11 mouse cellular contexts compared by ENCODE assay signal in the genomic region with DNA sequence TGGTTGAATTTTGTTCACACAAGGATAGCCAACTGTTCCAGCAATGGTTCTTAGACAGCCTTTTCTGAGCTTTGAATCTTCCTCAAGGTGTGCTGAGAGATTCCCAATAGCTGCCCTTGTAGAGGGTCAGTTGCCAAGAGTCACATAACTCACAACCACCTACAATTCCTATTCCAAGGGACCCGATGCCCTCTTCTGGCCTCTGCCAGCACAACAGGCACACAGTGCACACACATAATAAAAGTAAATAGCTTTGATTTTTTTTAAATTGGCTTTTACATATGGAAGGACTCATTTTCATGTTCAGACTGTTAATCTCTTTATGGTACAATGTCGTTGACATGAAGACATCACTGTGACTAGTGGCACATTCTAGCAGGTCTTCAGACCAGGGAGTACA.
DNase-seq lines count a peak whose midpoint lies in the region; ATAC-seq and TF ChIP-seq lines count a peak whose summit lies in the region.
"Had no signal": no experiment of that assay in that cellular context is flagged by ENCODE, and none has a peak within 500 bp of the region (broad histone marks: within the 10 kb centered on the region; RNA-seq: fewer than 3 reads in every experiment).

No protein-coding gene starts in this region.

- peak; percentile 56 for TF ChIP-seq CTCF in heart, adult 2 months (IDR thresholded peaks at IDR 0.05)
- TF ChIP-seq CTCF in liver, embryonic 14.5 days (IDR thresholded peaks at IDR 0.05; ENCODE audit: low read depth): peak; percentile 43
- peak in 2 of 3 experiments; percentile 34 to 40; a peak in 3 of 6 replicates for TF ChIP-seq CTCF in MEL (IDR thresholded peaks at IDR 0.05 in 2 of 3, conservative IDR thresholded peaks at IDR 0.05 in 1 of 3; ENCODE audit: control insufficient read depth in 1 of 3, insufficient read depth in 1 of 3, low read depth in 2 of 3, low read length in 3 of 3, poor library complexity in 1 of 3, severe bottlenecking in 1 of 3)

- no peak overlapping the region for H3K9ac ChIP-seq in heart, adult 2 months (ENCODE audit: low read depth, low read length)
- H3K9ac ChIP-seq in liver, embryonic 14.5 days (replicated peaks): no peak overlapping the region
- no peak overlapping the region for H3K9ac ChIP-seq in liver, embryonic 11.5 days (ENCODE audit: low read depth, low read length)
- H3K9ac ChIP-seq in MEL (ENCODE audit: control insufficient read depth, low read depth, low read length, poor library complexity, severe bottlenecking): no peak overlapping the region

- ATAC-seq in liver, embryonic 14.5 days (ENCODE audit: insufficient read depth): no peak
- no peak for ATAC-seq in liver, embryonic 11.5 days (replicated peaks; ENCODE audit: low FRiP score)

- H3K4me1 ChIP-seq in heart, adult 2 months (ENCODE audit: control insufficient read depth, insufficient read depth, low read length): no peaks in the 10 kb centered on the region
- no peaks in the 10 kb centered on the region for H3K4me1 ChIP-seq in liver, embryonic 14.5 days (replicated peaks; ENCODE audit: control insufficient read depth in 2 of 2, insufficient read depth in 2 of 2, low read length in 1 of 2)
- no peaks in the 10 kb centered on the region for H3K4me1 ChIP-seq in liver, embryonic 11.5 days (replicated peaks; ENCODE audit: control insufficient read depth, insufficient read depth, low read length)
- no peaks in the 10 kb centered on the region for H3K4me1 ChIP-seq in MEL (ENCODE audit: control insufficient read depth in 1 of 2, insufficient read depth in 2 of 2, low read length in 2 of 2)

- TF ChIP-seq EP300 in heart, adult 2 months (IDR thresholded peaks at IDR 0.05; ENCODE audit: insufficient read depth, low read depth, low read length): no peak
- no peak for TF ChIP-seq EP300 in liver, embryonic 14.5 days (IDR thresholded peaks at IDR 0.05; ENCODE audit: low read depth)
- TF ChIP-seq EP300 in MEL (IDR thresholded peaks at IDR 0.05; ENCODE audit: low read depth in 1 of 2, low read length in 2 of 2): no peak

- no peaks in the 10 kb centered on the region for H3K9me3 ChIP-seq in liver, embryonic 14.5 days (ENCODE audit: control insufficient read depth, low read length)
- 0 out of 2 replicates have a peak, but pooled peaks cover 2% of the 10 kb centered on the region for H3K9me3 ChIP-seq in liver, embryonic 11.5 days (ENCODE audit: control insufficient read depth, low read length)
- no peaks in the 10 kb centered on the region for H3K9me3 ChIP-seq in MEL (replicated peaks; ENCODE audit: insufficient read depth, low read length)

- TF ChIP-seq POLR2A in heart, adult 2 months (IDR thresholded peaks at IDR 0.05; ENCODE audit: insufficient read depth, low read depth, low read length): no peak
- TF ChIP-seq POLR2A in MEL (IDR thresholded peaks at IDR 0.05; ENCODE audit: control insufficient read depth in 1 of 2, insufficient read depth in 1 of 2, low read depth in 1 of 2, low read length in 2 of 2, poor library complexity in 1 of 2): no peak

- intact Hi-C loops in heart, adult 2 months (cut with DNase I): no loop called here

- H3K27ac ChIP-seq in heart, adult 2 months: no peak overlapping the region
- H3K27ac ChIP-seq in liver, embryonic 14.5 days: no peak overlapping the region
- H3K27ac ChIP-seq in liver, embryonic 11.5 days (ENCODE audit: low read depth, low read length): no peak overlapping the region
- no peak overlapping the region for H3K27ac ChIP-seq in MEL (ENCODE audit: control insufficient read depth, low read depth, low read length)

- no peaks in the 10 kb centered on the region for H3K27me3 ChIP-seq in heart, adult 2 months (ENCODE audit: control insufficient read depth, insufficient read depth, low read length)
- no peaks in the 10 kb centered on the region for H3K27me3 ChIP-seq in liver, embryonic 14.5 days (ENCODE audit: control insufficient read depth, insufficient read depth, low read length)
- no peaks in the 10 kb centered on the region for H3K27me3 ChIP-seq in liver, embryonic 11.5 days (replicated peaks; ENCODE audit: control insufficient read depth, insufficient read depth, low read length)
- H3K27me3 ChIP-seq in MEL (ENCODE audit: control insufficient read depth in 1 of 2, insufficient read depth in 2 of 2, low read length in 2 of 2): no peaks in the 10 kb centered on the region

- DNase-seq in heart, adult 2 months: no peak
- no peak for DNase-seq in heart, adult 9 months (ENCODE audit: low spot score in 2 of 2)
- DNase-seq in liver, embryonic 14.5 days (ENCODE audit: low read depth in 3 of 3, low spot score in 3 of 3): no peak
- no peak for DNase-seq in liver, embryonic 11.5 days (ENCODE audit: low spot score)
- DNase-seq in MEL (ENCODE audit: low read depth, low spot score): no peak
- DNase-seq in forelimb bud, embryonic 11.5 days (ENCODE audit: low read depth, low spot score): peak; percentile 24
- DNase-seq in layer of hippocampus, adult 18-20 months (ENCODE audit: low spot score in 2 of 2): no peak
- DNase-seq in testis, postnatal 10 days (ENCODE audit: low spot score): no peak

- H3K4me3 ChIP-seq in heart, adult 2 months: no peak overlapping the region
- H3K4me3 ChIP-seq in liver, embryonic 14.5 days (ENCODE audit: insufficient read depth in 1 of 2, low read depth in 2 of 2, low read length in 2 of 2): no peak overlapping the region
- no peak overlapping the region for H3K4me3 ChIP-seq in liver, embryonic 11.5 days (ENCODE audit: low read depth, low read length)
- H3K4me3 ChIP-seq in MEL (ENCODE audit: control insufficient read depth in 1 of 2, insufficient read depth in 1 of 2, low read depth in 2 of 2, low read length in 2 of 2): no peak overlapping the region
- H3K4me3 ChIP-seq: erythroblast, embryonic 14.5 days; myocyte had no signal

- no peaks in the 10 kb centered on the region; the same call in 1 of the 2 replicates for H3K79me2 ChIP-seq in heart, adult 2 months (replicated peaks; ENCODE audit: control insufficient read depth, insufficient read depth, low read length)
- no peaks in the 10 kb centered on the region for H3K79me2 ChIP-seq in MEL (ENCODE audit: control insufficient read depth, insufficient read depth, low read length, poor library complexity)

- TF ChIP-seq RAD21 in MEL (IDR thresholded peaks at IDR 0.05; ENCODE audit: low read depth, low read length): peak; percentile 42

- no peaks in the 10 kb centered on the region for H3K36me3 ChIP-seq in heart, adult 2 months (ENCODE audit: control insufficient read depth, insufficient read depth, low read length)
- H3K36me3 ChIP-seq in liver, embryonic 14.5 days (replicated peaks; ENCODE audit: control insufficient read depth, insufficient read depth, low read depth): no peaks in the 10 kb centered on the region
- peaks cover 6% of the 10 kb centered on the region for H3K36me3 ChIP-seq in liver, embryonic 11.5 days (ENCODE audit: control insufficient read depth, insufficient read depth, low read length)
- no peaks in the 10 kb centered on the region for H3K36me3 ChIP-seq in MEL (ENCODE audit: control insufficient read depth in 1 of 2, insufficient read depth in 2 of 2, low read length in 2 of 2)

- H3K4me2 ChIP-seq in liver, embryonic 14.5 days (ENCODE audit: low read depth): no peak overlapping the region
- H3K4me2 ChIP-seq in liver, embryonic 11.5 days: no peak overlapping the region
- H3K4me2 ChIP-seq: heart, embryonic 11.5 days had no signal

- WGBS in heart, adult 2 months: 85% methylated on average over 2 of the region's 2 CpGs
- 59% methylated on average over 2 of the region's 2 CpGs for WGBS in liver, embryonic 14.5 days (ENCODE audit: insufficient replicate concordance)
- 82% methylated on average over 2 of the region's 2 CpGs for WGBS in liver, embryonic 11.5 days

TF ChIP-seq in MEL, 35 proteins besides CTCF, POLR2A, EP300 and RAD21:
- TF ChIP-seq CHD2 (IDR thresholded peaks at IDR 0.05; ENCODE audit: low read length) (no peak), ZNF384 (IDR thresholded peaks at IDR 0.05; ENCODE audit: low read depth, low read length) (no peak), ZC3H11A (IDR thresholded peaks at IDR 0.05; ENCODE audit: low read depth, low read length) (peak; percentile 7; the same call in 1 of the 2 replicates), CHD1 (IDR thresholded peaks at IDR 0.05; ENCODE audit: low read depth, low read length) (no peak), ZKSCAN1 (IDR thresholded peaks at IDR 0.05; ENCODE audit: low read depth, low read length) (no peak), SMC3 (IDR thresholded peaks at IDR 0.05; ENCODE audit: low read depth, low read length) (peak; percentile 35; the same call in 1 of the 2 replicates)
